Mouse (Mus musculus): ENCODE data around the gene Pcbp3. TPM values are rescaled to one million over a fixed set of nuclear protein-coding genes. Genes with fewer than 3 reads are reported as not detected.

The Pcbp3 gene
- polyA plus RNA-seq, 1 experiment from 2014 or later, result 45.8 TPM

DNA sequence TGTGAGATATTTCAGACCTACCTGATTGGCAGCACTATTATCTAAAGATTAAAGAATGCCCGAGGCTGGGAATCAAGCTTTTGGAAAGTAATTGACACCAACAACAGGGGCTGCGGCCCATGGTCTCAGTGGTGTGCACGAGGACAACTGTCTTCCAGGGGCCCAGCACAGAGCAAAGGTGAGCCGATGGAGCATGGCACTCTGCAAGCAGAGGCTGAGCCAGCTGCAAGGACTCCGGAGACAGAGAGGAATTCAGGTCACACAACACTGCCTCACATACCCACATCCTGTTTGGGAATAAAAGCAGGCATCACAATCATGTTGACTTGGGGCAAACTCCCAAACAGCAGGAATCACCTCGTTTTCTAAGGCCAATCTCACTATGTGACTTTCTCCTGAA lies 5.5 kb downstream of the Pcbp3 start:
- 58% methylated on average over 6 of the region's 6 CpGs for WGBS
- no peak overlapping the region for H3K4me3 ChIP-seq (ENCODE audit: low read depth, low read length)
- H3K36me3 ChIP-seq (ENCODE audit: control insufficient read depth, insufficient read depth, low read length), result 0 out of 2 replicates have a peak, but pooled peaks cover 3% of the 10 kb centered on the region
- H3K9ac ChIP-seq (replicated peaks; ENCODE audit: low read depth, low read length), result no peak overlapping the region
- no peak for ATAC-seq (ENCODE audit: low read depth)
- H3K4me1 ChIP-seq (ENCODE audit: control insufficient read depth, insufficient read depth, low read length), result peaks cover 6% of the 10 kb centered on the region; the same call in 1 of the 2 replicates
- no peak overlapping the region for H3K4me2 ChIP-seq (ENCODE audit: low read depth, low read length)
- no peaks in the 10 kb centered on the region for H3K27me3 ChIP-seq (ENCODE audit: control insufficient read depth, insufficient read depth, low read length)
- no peaks in the 10 kb centered on the region for H3K9me3 ChIP-seq (ENCODE audit: control insufficient read depth, low read length)
- no peak overlapping the region for H3K27ac ChIP-seq (ENCODE audit: low read depth, low read length)

DNA sequence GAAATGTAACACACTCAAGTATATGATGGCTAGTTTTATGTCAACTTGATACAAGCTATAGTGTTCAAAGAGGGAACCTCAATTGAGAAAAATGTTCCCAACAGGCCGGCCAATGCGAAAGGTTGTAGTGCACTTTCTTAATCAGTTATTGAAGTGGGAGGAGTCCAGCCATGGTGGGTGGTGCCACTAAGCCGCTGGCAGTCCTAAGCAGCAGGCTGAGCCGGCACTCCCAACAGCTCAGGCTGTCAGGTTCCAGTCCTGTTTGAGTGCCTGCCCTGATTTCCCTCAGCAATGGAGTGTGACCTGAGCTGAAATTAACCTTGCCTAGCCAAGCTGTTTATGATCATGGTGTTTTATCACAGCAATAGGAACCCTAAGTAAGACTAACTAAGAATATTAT lies 20.6 kb downstream of the Pcbp3 start:
- Histone ChIP-seq H3K4me3 (ENCODE audit: low read depth, low read length) (no peak overlapping the region), H3K36me3 (ENCODE audit: control insufficient read depth, insufficient read depth, low read length) (no peaks in the 10 kb centered on the region), H3K4me2 (ENCODE audit: low read depth, low read length) (no peak overlapping the region), H3K4me1 (ENCODE audit: control insufficient read depth, insufficient read depth, low read length) (no peaks in the 10 kb centered on the region), H3K9ac (replicated peaks; ENCODE audit: low read depth, low read length) (no peak overlapping the region), H3K27me3 (ENCODE audit: control insufficient read depth, insufficient read depth, low read length) (no peaks in the 10 kb centered on the region), H3K9me3 (ENCODE audit: control insufficient read depth, low read length) (no peaks in the 10 kb centered on the region), H3K27ac (ENCODE audit: low read depth, low read length) (no peak overlapping the region)
- WGBS, result 65% methylated on average over 4 of the region's 4 CpGs
- no peak for ATAC-seq (ENCODE audit: low read depth)

DNA sequence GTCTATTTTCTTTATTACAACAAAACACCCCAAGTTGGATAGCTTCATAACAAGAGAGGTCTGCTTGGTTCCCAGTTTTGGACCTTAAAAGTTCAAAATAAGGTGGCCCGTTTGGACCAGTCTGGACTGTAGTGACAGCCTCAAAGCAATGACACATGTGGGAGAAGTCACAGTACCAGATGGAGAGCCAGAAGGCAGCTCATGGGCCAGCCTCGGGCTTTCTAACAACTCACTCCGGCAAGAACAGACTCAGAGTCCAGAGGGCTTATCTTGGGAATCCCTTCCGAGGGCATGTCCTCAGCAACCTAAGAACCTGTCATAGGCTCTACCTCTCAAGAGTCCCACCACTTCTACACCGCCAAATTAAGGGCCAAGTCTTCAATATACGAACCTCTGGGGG lies 24.9 kb downstream of the Pcbp3 start:
- Histone ChIP-seq H3K9me3 (ENCODE audit: control insufficient read depth, low read length) (no peaks in the 10 kb centered on the region), H3K27me3 (ENCODE audit: control insufficient read depth, insufficient read depth, low read length) (no peaks in the 10 kb centered on the region), H3K4me2 (ENCODE audit: low read depth, low read length) (no peak overlapping the region), H3K4me1 (ENCODE audit: control insufficient read depth, insufficient read depth, low read length) (no peaks in the 10 kb centered on the region), H3K36me3 (ENCODE audit: control insufficient read depth, insufficient read depth, low read length) (no peaks in the 10 kb centered on the region), H3K27ac (ENCODE audit: low read depth, low read length) (no peak overlapping the region), H3K9ac (replicated peaks; ENCODE audit: low read depth, low read length) (no peak overlapping the region), H3K4me3 (ENCODE audit: low read depth, low read length) (no peak overlapping the region)
- 95% methylated on average over 6 of the region's 6 CpGs for WGBS
- no peak for ATAC-seq (ENCODE audit: low read depth)

DNA sequence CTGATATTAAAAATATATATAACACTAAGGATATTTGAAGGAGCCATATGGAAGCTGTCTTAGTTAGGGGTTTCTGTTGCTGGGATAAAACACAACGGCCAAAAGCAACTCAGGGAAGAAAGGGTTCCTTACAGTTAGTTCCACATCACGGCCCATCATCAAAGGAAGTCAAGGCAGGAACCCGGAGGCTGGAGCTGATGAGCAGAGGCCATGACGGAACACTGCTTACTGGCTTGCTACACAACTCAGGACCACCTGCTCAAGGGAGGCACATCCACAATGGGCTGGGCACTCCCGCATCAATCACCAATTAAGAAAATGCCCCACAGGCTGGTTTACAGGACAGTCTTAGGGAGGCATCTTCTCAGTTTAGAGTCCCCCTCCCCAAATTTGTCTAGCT lies 26.9 kb downstream of the Pcbp3 start:
- H3K9ac ChIP-seq (replicated peaks; ENCODE audit: low read depth, low read length), result no peak overlapping the region
- H3K27me3 ChIP-seq (ENCODE audit: control insufficient read depth, insufficient read depth, low read length), result no peaks in the 10 kb centered on the region
- ATAC-seq (ENCODE audit: low read depth), result no peak
- H3K4me2 ChIP-seq (ENCODE audit: low read depth, low read length), result no peak overlapping the region
- H3K9me3 ChIP-seq (ENCODE audit: control insufficient read depth, low read length), result no peaks in the 10 kb centered on the region
- H3K4me3 ChIP-seq (ENCODE audit: low read depth, low read length), result no peak overlapping the region
- WGBS, result 84% methylated on average over 5 of the region's 5 CpGs
- H3K27ac ChIP-seq (ENCODE audit: low read depth, low read length), result no peak overlapping the region
- H3K36me3 ChIP-seq (ENCODE audit: control insufficient read depth, insufficient read depth, low read length), result no peaks in the 10 kb centered on the region
- no peaks in the 10 kb centered on the region for H3K4me1 ChIP-seq (ENCODE audit: control insufficient read depth, insufficient read depth, low read length)

DNA sequence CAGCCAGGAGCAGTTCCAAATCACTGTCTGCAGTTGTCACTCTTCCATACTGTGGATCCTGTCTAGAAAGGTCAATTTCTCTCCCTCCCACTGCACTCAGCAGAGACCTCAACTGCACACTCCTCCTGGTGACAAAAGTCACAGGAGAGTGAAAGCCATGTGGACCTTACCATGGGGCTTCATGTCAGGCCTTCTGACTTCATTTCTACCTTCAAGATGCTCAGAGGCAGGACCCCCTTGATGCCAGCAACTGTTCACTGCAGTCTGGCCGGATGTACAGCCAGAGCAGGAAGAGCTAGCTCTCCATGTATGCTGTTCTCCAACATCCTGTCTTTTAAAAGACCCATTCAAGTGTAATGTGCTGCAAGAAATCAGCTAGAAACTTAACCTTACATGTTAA lies 29.9 kb downstream of the Pcbp3 start:
- WGBS, result 91% methylated on average over 1 of the region's 1 CpGs
- H3K9ac ChIP-seq (replicated peaks; ENCODE audit: low read depth, low read length), result no peak overlapping the region
- ATAC-seq (ENCODE audit: low read depth), result no peak
- no peak overlapping the region for H3K27ac ChIP-seq (ENCODE audit: low read depth, low read length)
- no peaks in the 10 kb centered on the region for H3K36me3 ChIP-seq (ENCODE audit: control insufficient read depth, insufficient read depth, low read length)
- no peaks in the 10 kb centered on the region for H3K9me3 ChIP-seq (ENCODE audit: control insufficient read depth, low read length)
- H3K4me3 ChIP-seq (ENCODE audit: low read depth, low read length), result no peak overlapping the region
- no peak overlapping the region for H3K4me2 ChIP-seq (ENCODE audit: low read depth, low read length)
- H3K27me3 ChIP-seq (ENCODE audit: control insufficient read depth, insufficient read depth, low read length), result no peaks in the 10 kb centered on the region
- no peaks in the 10 kb centered on the region for H3K4me1 ChIP-seq (ENCODE audit: control insufficient read depth, insufficient read depth, low read length)

DNA sequence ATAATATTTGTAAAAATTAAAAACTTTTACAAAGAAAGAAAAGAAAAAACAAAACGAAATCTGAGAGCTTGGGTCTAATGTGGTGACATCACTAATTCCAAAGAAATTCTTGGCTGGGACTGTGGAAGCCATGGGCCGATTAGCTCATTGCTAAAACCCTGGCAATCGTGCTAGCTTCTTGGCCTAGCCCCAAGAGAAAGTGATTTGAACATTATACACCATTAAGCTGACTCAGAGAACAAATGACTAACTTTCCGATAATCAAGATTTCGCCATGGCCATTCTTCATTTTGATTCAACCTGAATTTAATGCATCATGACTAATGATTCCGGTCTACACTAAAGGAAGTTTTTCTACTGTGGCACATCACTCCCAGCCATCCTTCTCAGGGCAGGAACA lies 30.6 kb downstream of the Pcbp3 start:
- Histone ChIP-seq H3K4me2 (ENCODE audit: low read depth, low read length) (no peak overlapping the region), H3K27ac (ENCODE audit: low read depth, low read length) (no peak overlapping the region), H3K27me3 (ENCODE audit: control insufficient read depth, insufficient read depth, low read length) (no peaks in the 10 kb centered on the region), H3K4me1 (ENCODE audit: control insufficient read depth, insufficient read depth, low read length) (no peaks in the 10 kb centered on the region), H3K9ac (replicated peaks; ENCODE audit: low read depth, low read length) (no peak overlapping the region), H3K36me3 (ENCODE audit: control insufficient read depth, insufficient read depth, low read length) (no peaks in the 10 kb centered on the region), H3K9me3 (ENCODE audit: control insufficient read depth, low read length) (no peaks in the 10 kb centered on the region), H3K4me3 (ENCODE audit: low read depth, low read length) (no peak overlapping the region)
- WGBS, result 81% methylated on average over 6 of the region's 6 CpGs
- ATAC-seq (ENCODE audit: low read depth), result no peak

DNA sequence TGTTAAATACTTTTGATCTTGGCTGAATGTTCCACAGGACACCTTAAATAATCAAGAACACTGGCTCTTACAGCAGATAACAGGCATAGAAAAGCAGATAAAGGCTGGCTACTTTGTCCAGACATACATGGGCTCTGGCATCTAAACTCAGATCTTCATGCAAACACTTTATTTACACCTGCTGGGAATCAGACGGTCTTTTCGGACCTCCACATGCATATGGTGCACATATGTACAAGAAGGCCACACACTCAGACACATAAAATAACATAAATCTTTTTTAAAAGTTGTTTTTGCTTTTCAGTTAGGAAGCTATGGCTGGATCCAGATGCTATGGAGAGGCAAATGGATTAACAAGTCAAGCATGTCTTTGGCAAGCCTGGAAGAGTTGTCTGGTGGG lies 37.2 kb downstream of the Pcbp3 start:
- WGBS, result 86% methylated on average over 2 of the region's 2 CpGs
- ATAC-seq (ENCODE audit: low read depth), result no peak

DNA sequence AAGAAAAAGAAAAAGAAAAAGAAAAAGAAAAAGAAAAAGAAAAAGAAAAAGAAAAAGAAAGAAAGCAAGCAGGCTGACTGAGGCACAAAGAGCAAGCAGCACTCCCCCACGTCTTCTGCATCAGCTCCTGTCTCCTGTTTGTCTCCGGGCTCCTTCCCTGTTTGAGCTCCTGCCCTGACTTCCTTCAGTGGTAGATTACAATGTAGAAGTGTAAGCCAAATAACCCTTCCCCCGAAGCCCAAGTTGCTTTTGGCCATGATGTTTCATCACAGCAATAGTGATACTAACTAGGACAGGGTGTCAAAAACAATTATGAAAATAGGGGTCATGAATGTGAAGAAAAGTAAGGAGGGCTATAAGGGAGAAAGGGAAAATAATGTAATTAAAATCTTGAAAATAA lies 43.6 kb downstream of the Pcbp3 start:
- Histone ChIP-seq H3K27ac (ENCODE audit: low read depth, low read length) (no peak overlapping the region), H3K36me3 (ENCODE audit: control insufficient read depth, insufficient read depth, low read length) (no peaks in the 10 kb centered on the region), H3K4me1 (ENCODE audit: control insufficient read depth, insufficient read depth, low read length) (no peaks in the 10 kb centered on the region), H3K4me3 (ENCODE audit: low read depth, low read length) (no peak overlapping the region), H3K4me2 (ENCODE audit: low read depth, low read length) (no peak overlapping the region), H3K9me3 (ENCODE audit: control insufficient read depth, low read length) (no peaks in the 10 kb centered on the region), H3K27me3 (ENCODE audit: control insufficient read depth, insufficient read depth, low read length) (no peaks in the 10 kb centered on the region), H3K9ac (replicated peaks; ENCODE audit: low read depth, low read length) (no peak overlapping the region)
- 89% methylated on average over 3 of the region's 3 CpGs for WGBS
- no peak for ATAC-seq (ENCODE audit: low read depth)

More for the DNA sequence above, 37.2 kb downstream of the Pcbp3 start:
- H3K27me3 ChIP-seq (ENCODE audit: control insufficient read depth, insufficient read depth, low read length), result no peaks in the 10 kb centered on the region
- no peak overlapping the region for H3K27ac ChIP-seq (ENCODE audit: low read depth, low read length)
- no peaks in the 10 kb centered on the region for H3K9me3 ChIP-seq (ENCODE audit: control insufficient read depth, low read length)
- no peaks in the 10 kb centered on the region for H3K4me1 ChIP-seq (ENCODE audit: control insufficient read depth, insufficient read depth, low read length)
- no peak overlapping the region for H3K4me3 ChIP-seq (ENCODE audit: low read depth, low read length)
- no peak overlapping the region for H3K9ac ChIP-seq (replicated peaks; ENCODE audit: low read depth, low read length)
- H3K36me3 ChIP-seq (ENCODE audit: control insufficient read depth, insufficient read depth, low read length), result no peaks in the 10 kb centered on the region
- H3K4me2 ChIP-seq (ENCODE audit: low read depth, low read length), result no peak overlapping the region

DNA sequence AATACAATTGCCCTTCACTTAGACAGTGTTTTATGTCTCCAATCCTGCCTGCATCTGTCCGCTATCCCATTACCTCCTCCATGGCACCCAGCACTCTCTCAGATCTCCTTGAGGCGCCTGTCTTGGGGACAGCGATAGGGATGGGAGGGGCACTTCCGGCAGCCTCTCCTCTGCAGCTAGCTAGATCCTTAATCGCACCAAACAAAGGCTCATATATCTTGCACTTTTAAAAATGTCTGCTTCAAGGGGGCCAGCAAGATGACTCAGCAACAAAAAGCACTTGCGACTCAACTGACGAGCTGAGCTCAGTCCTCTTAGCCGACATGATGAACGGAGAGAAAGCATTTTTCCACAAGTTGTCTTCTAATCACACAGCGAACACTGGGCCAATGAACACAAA lies 55.3 kb downstream of the Pcbp3 start:
- 59% methylated on average over 10 of the region's 10 CpGs for WGBS
- H3K4me2 ChIP-seq (ENCODE audit: low read depth, low read length), result peak overlapping the region; percentile 26; the same call in 1 of the 2 replicates
- ATAC-seq (ENCODE audit: low read depth), result peak; percentile 75
- no peaks in the 10 kb centered on the region for H3K27me3 ChIP-seq (ENCODE audit: control insufficient read depth, insufficient read depth, low read length)
- H3K36me3 ChIP-seq (ENCODE audit: control insufficient read depth, insufficient read depth, low read length), result no peaks in the 10 kb centered on the region
- H3K4me3 ChIP-seq (ENCODE audit: low read depth, low read length), result no peak overlapping the region
- no peaks in the 10 kb centered on the region for H3K9me3 ChIP-seq (ENCODE audit: control insufficient read depth, low read length)
- H3K9ac ChIP-seq (replicated peaks; ENCODE audit: low read depth, low read length), result no peak overlapping the region; the same call in 1 of the 2 replicates
- H3K27ac ChIP-seq (ENCODE audit: low read depth, low read length), result peak overlapping the region; percentile 52; the same call in 1 of the 2 replicates
- no peaks in the 10 kb centered on the region for H3K4me1 ChIP-seq (ENCODE audit: control insufficient read depth, insufficient read depth, low read length)
